Mouse (Mus musculus) kidney, embryonic 16.5 days (tissue): ENCODE data around the gene Tcf12. TPM values are rescaled to one million over a fixed set of nuclear protein-coding genes. Genes with fewer than 3 reads are reported as not detected.

Source experiments
- microRNA-seq: library from miRNA; unstranded; fragments of <30 nt; microRNA quantifications from one replicate; pipeline ENCODE4, GENCODE M21; 2016
- polyA plus RNA-seq: library from polyadenylated mRNA; unstranded; fragments of >200 nt; fragmentation: Nextera tagmentation; extraction: Ambion mirVana; gene quantifications from 2 replicates; pipeline ENCODE4 v1.2.1, GENCODE M21; 2015

Gene Tcf12
- polyA plus RNA-seq, 1 experiment from 2014 or later: 56.5 TPM

Small RNA genes within 50 kb of the gene (microRNA-seq; reads per million reads assigned to microRNA genes)
- not detected for gene Gm27450

Other genes starting within 250 kb of the Tcf12 start
- gene Zfp280d, start 163.0 kb upstream of the Tcf12 start, polyA plus RNA-seq: 31.2 and 42.0 TPM in 2 replicates